Mouse (Mus musculus) inflammation-experienced regulatory T-cells, adult 16 weeks (primary cell): Measurements from ENCODE around the gene Gm11595. TPM values are rescaled to one million over a fixed set of nuclear protein-coding genes. Genes with fewer than 3 reads are reported as not detected.

Experiments used
- polyA plus RNA-seq: library from polyadenylated mRNA; unstranded; fragments of 100-300 nt; shearing (Covaris generic); gene quantifications from one replicate; pipeline ENCODE4 v1.2.1, GENCODE M21; 2017

Gm11595 gene
- not detected for polyA plus RNA-seq

DNA sequence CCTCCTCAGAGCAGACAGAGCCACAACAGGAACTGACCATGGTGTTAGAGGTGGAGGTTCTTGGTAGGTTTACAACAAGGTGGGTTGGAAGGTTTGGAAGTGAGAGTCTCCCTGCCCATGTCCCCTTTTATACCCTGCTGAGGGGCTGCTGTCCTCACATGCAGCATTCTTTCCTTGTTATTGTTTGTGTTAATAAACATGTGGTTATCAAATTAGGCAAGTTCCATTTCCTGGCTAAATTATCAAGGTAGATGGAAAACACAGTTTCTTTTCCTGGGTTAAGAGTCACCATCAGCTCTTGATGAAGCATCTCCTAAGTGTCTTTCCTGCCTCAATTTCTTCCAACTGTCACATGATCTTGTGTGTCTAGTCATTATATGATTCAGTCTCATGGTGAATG lies at the start of gene Gm11595:
Gm11595 (minus strand) TSS at position 101 of the 400 bp plus-strand sequence.

DNA sequence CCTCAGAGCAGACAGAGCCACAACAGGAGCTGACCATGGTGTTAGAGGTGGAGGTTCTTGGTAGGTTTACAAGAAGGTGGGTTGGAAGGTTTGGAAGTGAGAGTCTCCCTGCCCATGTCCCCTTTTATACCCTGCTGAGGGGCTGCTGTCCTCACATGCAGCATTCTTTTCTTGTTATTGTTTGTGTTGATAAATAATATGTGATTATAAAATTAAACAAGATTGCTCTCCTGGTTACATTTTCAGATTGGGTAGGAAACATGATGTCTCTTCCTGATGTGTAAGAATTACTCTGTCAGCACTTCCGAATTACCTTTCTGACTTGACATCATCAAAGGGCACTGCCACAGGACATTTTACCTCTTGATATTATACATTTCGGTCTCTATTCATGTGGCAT lies 42.9 kb upstream of the Gm11595 start, which contains the start of gene Gm11564:
Gm11564 (minus strand) TSS at position 101 of the 400 bp plus-strand sequence.

DNA sequence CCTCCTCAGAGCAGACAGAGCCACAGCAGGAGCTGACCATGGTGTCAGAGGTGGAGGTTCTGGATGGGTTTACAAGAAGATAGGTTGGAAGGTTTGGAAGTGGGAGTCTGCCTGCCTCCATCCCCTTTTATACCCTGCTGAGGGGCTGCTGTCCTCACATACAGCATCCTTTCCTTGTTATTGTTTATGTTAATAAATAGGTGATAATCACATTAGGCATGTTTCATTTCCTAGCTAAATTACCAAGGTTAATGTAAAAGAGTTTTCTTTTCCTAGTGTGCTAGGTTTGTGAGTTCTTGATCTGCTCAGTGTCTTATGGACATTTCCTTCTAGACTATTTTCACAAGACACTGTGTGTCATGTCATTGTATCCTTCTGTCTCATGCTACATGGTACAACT lies 37.1 kb upstream of the Gm11595 start, which contains the start of gene Krtap4-13:
Krtap4-13 (minus strand) TSS at position 101 of the 400 bp plus-strand sequence.

DNA sequence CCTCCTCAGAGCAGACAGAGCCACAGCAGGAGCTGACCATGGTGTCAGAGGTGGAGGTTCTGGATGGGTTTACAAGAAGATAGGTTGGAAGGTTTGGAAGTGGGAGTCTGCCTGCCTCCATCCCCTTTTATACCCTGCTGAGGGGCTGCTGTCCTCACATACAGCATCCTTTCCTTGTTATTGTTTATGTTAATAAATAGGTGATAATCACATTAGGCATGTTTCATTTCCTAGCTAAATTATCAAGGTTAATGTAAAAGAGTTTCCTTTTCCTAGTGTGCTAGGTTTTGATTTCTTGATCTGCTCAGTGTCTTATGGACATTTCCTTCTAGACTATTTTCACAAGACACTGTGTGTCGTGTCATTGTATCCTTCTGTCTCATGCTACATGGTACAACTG lies 31.6 kb upstream of the Gm11595 start, which contains the start of gene Gm11554:
Gm11554 (minus strand) TSS at position 101 of the 400 bp plus-strand sequence.

DNA sequence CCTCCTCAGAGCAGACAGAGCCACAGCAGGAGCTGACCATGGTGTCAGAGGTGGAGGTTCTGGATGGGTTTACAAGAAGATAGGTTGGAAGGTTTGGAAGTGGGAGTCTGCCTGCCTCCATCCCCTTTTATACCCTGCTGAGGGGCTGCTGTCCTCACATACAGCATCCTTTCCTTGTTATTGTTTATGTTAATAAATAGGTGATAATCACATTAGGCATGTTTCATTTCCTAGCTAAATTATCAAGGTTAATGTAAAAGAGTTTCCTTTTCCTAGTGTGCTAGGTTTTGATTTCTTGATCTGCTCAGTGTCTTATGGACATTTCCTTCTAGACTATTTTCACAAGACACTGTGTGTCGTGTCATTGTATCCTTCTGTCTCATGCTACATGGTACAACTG lies 26.1 kb upstream of the Gm11595 start, which contains the start of gene Gm11569:
Gm11569 (minus strand) TSS at position 101 of the 400 bp plus-strand sequence.

DNA sequence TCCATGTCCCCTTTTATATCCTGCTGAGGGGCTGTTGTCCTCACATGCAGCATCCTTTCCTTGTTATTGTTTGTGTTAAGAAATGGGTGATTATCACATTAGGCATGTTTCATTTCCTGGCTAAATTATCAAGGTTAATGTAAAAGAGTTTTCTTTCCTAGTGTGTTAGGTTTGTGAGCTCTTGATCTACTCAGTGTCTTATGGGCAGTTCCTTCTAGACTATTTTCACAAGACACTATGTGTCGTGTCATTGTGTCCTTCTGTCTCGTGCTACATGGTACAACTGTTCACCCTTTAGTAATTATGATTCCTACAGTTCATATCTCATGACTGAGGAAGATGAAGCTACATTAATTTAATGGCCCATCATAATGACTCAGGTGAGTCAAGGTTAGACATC lies 20.7 kb upstream of the Gm11595 start, which contains the start of gene Gm11596:
Gm11596 (minus strand) TSS at position 101 of the 400 bp plus-strand sequence.

DNA sequence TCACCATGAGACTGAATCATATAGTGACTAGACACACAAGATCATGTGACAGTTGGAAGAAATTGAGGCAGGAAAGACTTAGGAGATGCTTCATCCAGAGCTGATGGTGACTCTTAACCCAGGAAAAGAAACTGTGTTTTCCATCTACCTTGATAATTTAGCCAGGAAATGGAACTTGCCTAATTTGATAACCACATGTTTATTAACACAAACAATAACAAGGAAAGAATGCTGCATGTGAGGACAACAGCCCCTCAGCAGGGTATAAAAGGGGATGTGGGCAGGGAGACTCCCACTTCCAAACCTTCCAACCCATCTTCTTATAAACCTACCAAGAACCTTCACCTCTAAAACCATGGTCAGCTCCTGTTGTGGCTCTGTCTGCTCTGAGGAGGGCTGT lies 12.2 kb upstream of the Gm11595 start, which contains the start of gene Krtap4-9:
Krtap4-9 (plus strand) TSS at position 301 of the 400 bp plus-strand sequence.

DNA sequence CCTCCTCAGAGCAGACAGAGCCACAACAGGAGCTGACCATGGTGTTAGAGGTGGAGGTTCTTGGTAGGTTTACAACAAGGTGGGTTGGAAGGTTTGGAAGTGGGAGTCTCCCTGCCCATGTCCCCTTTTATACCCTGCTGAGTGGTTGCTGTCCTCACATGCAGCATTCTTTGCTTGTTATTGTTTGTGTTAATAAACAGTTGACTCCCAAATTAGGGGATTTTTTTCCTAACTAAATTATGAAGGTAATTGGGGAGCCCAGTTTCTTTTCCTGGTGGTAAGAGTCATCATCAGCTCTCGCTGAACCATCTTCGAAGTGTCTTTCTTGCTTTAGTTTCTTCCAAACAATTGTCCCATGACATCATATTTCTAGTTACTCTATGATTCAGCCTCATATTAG lies 7.9 kb upstream of the Gm11595 start, which contains the start of gene Krtap4-8:
Krtap4-8 (minus strand) TSS at position 101 of the 400 bp plus-strand sequence.

DNA sequence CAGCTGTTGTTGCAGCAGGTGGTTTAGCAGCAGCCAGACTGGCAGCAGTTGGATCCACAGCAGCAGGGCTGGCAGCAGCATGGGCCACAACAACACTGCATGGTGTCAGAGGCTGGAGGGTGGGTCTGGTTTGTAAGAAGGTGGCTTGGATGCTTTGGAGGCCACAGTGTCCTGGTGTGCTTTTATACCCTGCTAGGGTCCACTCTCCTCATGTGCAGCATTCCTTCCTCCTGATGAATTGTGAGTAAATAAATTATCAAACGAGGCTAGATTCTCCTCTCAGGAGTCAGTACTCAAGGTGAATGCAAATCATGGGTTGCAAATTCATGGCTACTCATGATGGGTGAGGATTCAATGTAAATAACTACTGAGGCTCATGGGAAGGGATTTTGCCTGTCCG lies 38.5 kb downstream of the Gm11595 start, which contains the start of gene Gm14180:
Gm14180 (minus strand) TSS at position 101 of the 400 bp plus-strand sequence.

Other genes with a start within 250 kb of the Gm11595 start
- gene Krt40, start 229.8 kb downstream of the Gm11595 start, polyA plus RNA-seq, result not detected
- not detected for gene Krtap3-3, start 222.0 kb downstream of the Gm11595 start, polyA plus RNA-seq
- not detected for gene Krtap3-2, start 216.1 kb downstream of the Gm11595 start, polyA plus RNA-seq
- gene Gm11939, start 213.4 kb downstream of the Gm11595 start, polyA plus RNA-seq, result not detected
- not detected for gene Krtap3-1, start 206.3 kb downstream of the Gm11595 start, polyA plus RNA-seq
- gene Krtap1-5, start 191.9 kb downstream of the Gm11595 start, polyA plus RNA-seq, result not detected
- gene Krtap1-4, start 189.3 kb downstream of the Gm11595 start, polyA plus RNA-seq, result not detected
- gene Krtap1-3, start 181.6 kb downstream of the Gm11595 start, polyA plus RNA-seq, result not detected
- not detected for gene Krtap9-3, start 174.8 kb downstream of the Gm11595 start, polyA plus RNA-seq
- not detected for gene Gm11938, start 169.6 kb downstream of the Gm11595 start, polyA plus RNA-seq
- gene Gm11937, start 162.7 kb downstream of the Gm11595 start, polyA plus RNA-seq, result not detected
- gene Krtap2-4, start 158.1 kb downstream of the Gm11595 start, polyA plus RNA-seq, result not detected
- gene Gm11562, start 152.5 kb downstream of the Gm11595 start, polyA plus RNA-seq, result not detected
- not detected for gene Krtap4-1, start 144.7 kb downstream of the Gm11595 start, polyA plus RNA-seq
- gene Krtap4-2, start 137.8 kb downstream of the Gm11595 start, polyA plus RNA-seq, result not detected
- gene Krtap4-7, start 128.8 kb downstream of the Gm11595 start, polyA plus RNA-seq, result not detected
- gene Gm11555, start 122.7 kb downstream of the Gm11595 start, polyA plus RNA-seq, result not detected
- not detected for gene Gm11563, start 114.0 kb downstream of the Gm11595 start, polyA plus RNA-seq
- not detected for gene Krtap4-6, start 107.0 kb downstream of the Gm11595 start, polyA plus RNA-seq
- not detected for gene Gm14190, start 82.2 kb downstream of the Gm11595 start, polyA plus RNA-seq
- gene Gm14180, start 38.6 kb downstream of the Gm11595 start, polyA plus RNA-seq, result not detected
- gene Krtap4-8, start 7.8 kb upstream of the Gm11595 start, polyA plus RNA-seq, result not detected
- not detected for gene Krtap4-9, start 12.3 kb upstream of the Gm11595 start, polyA plus RNA-seq
- gene Gm11596, start 20.6 kb upstream of the Gm11595 start, polyA plus RNA-seq, result not detected
- not detected for gene Gm11569, start 26.0 kb upstream of the Gm11595 start, polyA plus RNA-seq
- gene Gm11554, start 31.5 kb upstream of the Gm11595 start, polyA plus RNA-seq, result not detected
- not detected for gene Krtap4-13, start 37.0 kb upstream of the Gm11595 start, polyA plus RNA-seq
- gene Gm11564, start 42.8 kb upstream of the Gm11595 start, polyA plus RNA-seq, result not detected
- gene 2300003K06Rik, start 65.2 kb upstream of the Gm11595 start, polyA plus RNA-seq, result not detected
- gene Krtap4-16, start 78.7 kb upstream of the Gm11595 start, polyA plus RNA-seq, result not detected
- gene Gm11568, start 85.0 kb upstream of the Gm11595 start, polyA plus RNA-seq, result not detected
- not detected for gene Gm11559, start 91.6 kb upstream of the Gm11595 start, polyA plus RNA-seq
- gene Krtap9-1, start 100.5 kb upstream of the Gm11595 start, polyA plus RNA-seq, result not detected
- gene Gm11567, start 106.3 kb upstream of the Gm11595 start, polyA plus RNA-seq, result not detected
- not detected for gene Krtap31-1, start 135.0 kb upstream of the Gm11595 start, polyA plus RNA-seq
- not detected for gene Gm11565, start 141.8 kb upstream of the Gm11595 start, polyA plus RNA-seq
- not detected for gene Krtap31-2, start 163.4 kb upstream of the Gm11595 start, polyA plus RNA-seq
- not detected for gene Krtap9-5, start 175.6 kb upstream of the Gm11595 start, polyA plus RNA-seq
- not detected for gene Krtap29-1, start 206.1 kb upstream of the Gm11595 start, polyA plus RNA-seq
- gene Krtap16-1, start 213.7 kb upstream of the Gm11595 start, polyA plus RNA-seq, result not detected
- not detected for gene Krtap17-1, start 221.1 kb upstream of the Gm11595 start, polyA plus RNA-seq
- gene Krt33a, start 243.3 kb upstream of the Gm11595 start, polyA plus RNA-seq, result not detected